Mouse (Mus musculus) spleen, postnatal 4 days (tissue): ENCODE data around the gene Usp46.
A peak's percentile ranks its signal among the peaks of the same experiment; 100 is the strongest.
"Not testable (repeated sequence)": the region's sequence is repeated elsewhere in the genome, so short reads cannot be mapped to it uniquely, and the experiment has no call there.

Source experiments
- DNase-seq, 2 experiments: peaks; one replicate each; pipeline ENCODE4 v3.0.0; 2022; ENCODE audit warnings: low spot score in 2 of 2

Usp46 gene

GRCm38 (mm10) chr5:74067831-74068713, at the start of gene Usp46:
TSS of gene Usp46 (minus strand) at chr5:74068431.
- peak; percentile 90 to 96 for DNase-seq

GRCm38 (mm10) chr5:74113961-74114689, 45.9 kb upstream of the Usp46 start:
- no peak for DNase-seq

GRCm38 (mm10) chr5:74105445-74105844, 37.2 kb upstream of the Usp46 start:
- DNase-seq: no peak

GRCm38 (mm10) chr5:74101761-74102160, 33.5 kb upstream of the Usp46 start:
- no peak for DNase-seq

- DNase-seq: no peak
Measured at GRCm38 (mm10) chr5:74099046-74099445, 30.8 kb upstream of the Usp46 start.

- no peak for DNase-seq
Measured at GRCm38 (mm10) chr5:74097854-74098220, 29.6 kb upstream of the Usp46 start.

- no peak for DNase-seq
Measured at GRCm38 (mm10) chr5:74097116-74097853, 29.1 kb upstream of the Usp46 start.

GRCm38 (mm10) chr5:74096060-74096459, 27.8 kb upstream of the Usp46 start:
- DNase-seq: no peak

GRCm38 (mm10) chr5:74095611-74096010, 27.4 kb upstream of the Usp46 start:
- no peak for DNase-seq

- no peak for DNase-seq
Measured at GRCm38 (mm10) chr5:74094841-74095437, 26.7 kb upstream of the Usp46 start.

GRCm38 (mm10) chr5:74093556-74094428, 25.6 kb upstream of the Usp46 start:
- no peak for DNase-seq

GRCm38 (mm10) chr5:74092833-74093555, 24.8 kb upstream of the Usp46 start:
- DNase-seq: peak; percentile 92 to 93

GRCm38 (mm10) chr5:74092481-74092832, 24.2 kb upstream of the Usp46 start:
- DNase-seq: no peak

- no peak for DNase-seq
Measured at GRCm38 (mm10) chr5:74089643-74090042, 21.4 kb upstream of the Usp46 start.

GRCm38 (mm10) chr5:74081756-74082155, 13.5 kb upstream of the Usp46 start:
- no peak for DNase-seq

GRCm38 (mm10) chr5:74078861-74079615, 10.8 kb upstream of the Usp46 start:
- no peak for DNase-seq

GRCm38 (mm10) chr5:74078400-74078799, 10.2 kb upstream of the Usp46 start:
- DNase-seq: no peak

GRCm38 (mm10) chr5:74077959-74078358, 9.7 kb upstream of the Usp46 start:
- DNase-seq: no peak

GRCm38 (mm10) chr5:74076759-74077158, 8.5 kb upstream of the Usp46 start:
- DNase-seq: no peak

GRCm38 (mm10) chr5:74070564-74070963, 2.3 kb upstream of the Usp46 start:
- not testable (repeated sequence) for DNase-seq
